Mouse (Mus musculus) lung, embryonic 14.5 days (tissue): ENCODE data around the gene Gm20696. TPM values are rescaled to one million over a fixed set of nuclear protein-coding genes. Genes with fewer than 3 reads are reported as not detected.

Source experiments
- ATAC-seq: fragments of 200-750 bp; cut with Nextera tagmentation; 2 replicates; pipeline ENCODE4 v1.8.0; 2017; ENCODE audit warnings: mild to moderate bottlenecking, moderate TSS enrichment, moderate library complexity; ENCODE audit not compliant: insufficient read depth
- DNase-seq: peaks from one replicate; pipeline ENCODE4 v3.0.0-alpha.2; 2015
- H3K27ac ChIP-seq: fragments of 300-500 bp; sonication (generic); 2 replicates; pipeline ENCODE4 v1.5.1; 2014; ENCODE audit warnings: low read depth, mild to moderate bottlenecking, moderate library complexity
- H3K27me3 ChIP-seq: fragments of 300-500 bp; sonication (generic); 2 replicates; pipeline ENCODE4 v1.6.1; 2014; ENCODE audit warnings: low read length, control low read depth; ENCODE audit not compliant: insufficient read depth
- H3K36me3 ChIP-seq: fragments of 300-500 bp; sonication (generic); 2 replicates; pipeline ENCODE4 v1.6.1; 2014; ENCODE audit warnings: control low read depth; ENCODE audit not compliant: insufficient read depth
- H3K4me1 ChIP-seq: fragments of 300-500 bp; sonication (generic); 2 replicates; pipeline ENCODE4 v1.6.1; 2014; ENCODE audit warnings: antibody characterized with exemption, control low read depth; ENCODE audit not compliant: insufficient read depth
- H3K4me2 ChIP-seq: fragments of 300-500 bp; sonication (generic); 2 replicates; pipeline ENCODE4 v1.6.1; 2014; ENCODE audit warnings: mild to moderate bottlenecking
- H3K4me3 ChIP-seq: fragments of 300-500 bp; sonication (generic); 2 replicates; pipeline ENCODE4 v1.5.1; 2014; ENCODE audit warnings: low read depth, low read length
- H3K9ac ChIP-seq: fragments of 300-500 bp; sonication (generic); 2 replicates; pipeline ENCODE4 v1.6.1; 2014
- H3K9me3 ChIP-seq: fragments of 300-500 bp; sonication (generic); 2 replicates; pipeline ENCODE4 v1.6.1; 2016; ENCODE audit warnings: low read depth, low read length, control low read depth
- CTCF ChIP-seq: IDR thresholded peaks from 2 replicates; pipeline ENCODE4 v1.5.1; 2016; ENCODE audit warnings: antibody characterized with exemption, low read depth
- WGBS: fragments of 180-500 bp; shearing (Covaris S2); extraction: QIAGEN DNeasy Blood & Tissue Kit; methylation state at CpG from one replicate; pipeline ENCODE4 v1.1.7; 2014; 5-methylcytosine and 5-hydroxymethylcytosine counted together
- polyA plus RNA-seq: library from polyadenylated mRNA; unstranded; fragments of >200 nt; fragmentation: Nextera tagmentation; extraction: Ambion mirVana; gene quantifications from 2 replicates; pipeline ENCODE4 v1.2.1, GENCODE M21; 2014

Gene Gm20696
- polyA plus RNA-seq, 1 experiment from 2014 or later: 7.3 TPM

DNA sequence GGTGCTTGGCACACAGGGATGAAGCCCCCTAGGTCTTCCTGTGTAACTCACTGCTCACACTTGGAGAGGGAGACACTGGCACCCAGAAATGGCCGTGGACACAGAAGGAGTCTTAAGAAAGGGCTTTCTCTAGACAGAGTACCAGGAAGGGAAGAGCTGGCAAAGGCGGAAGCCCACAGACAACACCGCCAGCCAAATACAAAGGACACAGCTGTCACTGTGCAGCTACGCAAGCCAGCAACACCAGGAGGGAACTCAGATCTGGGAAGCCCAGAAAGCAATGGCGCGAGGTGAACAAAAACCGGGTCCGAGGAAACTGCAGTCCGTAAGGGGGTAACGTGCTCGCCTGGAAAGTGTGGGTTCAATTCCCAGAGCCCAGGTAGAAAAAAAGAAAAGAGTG lies 11.5 kb upstream of the Gm20696 start:
- no peak overlapping the region for H3K4me2 ChIP-seq
- 79% methylated on average over 11 of the region's 11 CpGs for WGBS
- no peak for ATAC-seq

GRCm38 (mm10) chr6:99677325-99677724 lies 10.7 kb upstream of the Gm20696 start:
- no peak overlapping the region for H3K27ac ChIP-seq
- H3K9me3 ChIP-seq: no peaks in the 10 kb centered on the region
- no peak overlapping the region for H3K4me2 ChIP-seq
- H3K4me3 ChIP-seq: no peak overlapping the region
- no peaks in the 10 kb centered on the region for H3K36me3 ChIP-seq
- H3K9ac ChIP-seq: no peak overlapping the region
- TF ChIP-seq CTCF: no peak
- no peaks in the 10 kb centered on the region for H3K27me3 ChIP-seq
- H3K4me1 ChIP-seq: no peaks in the 10 kb centered on the region; the same call in 1 of the 2 replicates
- ATAC-seq (no peak), DNase-seq (no peak)
- WGBS: 69% methylated on average over 8 of the region's 8 CpGs

More for the DNA sequence above, 11.5 kb upstream of the Gm20696 start:
- no peaks in the 10 kb centered on the region for H3K27me3 ChIP-seq
- H3K4me3 ChIP-seq: no peak overlapping the region
- no peaks in the 10 kb centered on the region; the same call in 1 of the 2 replicates for H3K4me1 ChIP-seq
- no peaks in the 10 kb centered on the region for H3K36me3 ChIP-seq
- no peak overlapping the region for H3K9ac ChIP-seq
- no peak overlapping the region for H3K27ac ChIP-seq
- TF ChIP-seq CTCF: no peak
- DNase-seq: peak; percentile 23
- H3K9me3 ChIP-seq: no peaks in the 10 kb centered on the region

DNA sequence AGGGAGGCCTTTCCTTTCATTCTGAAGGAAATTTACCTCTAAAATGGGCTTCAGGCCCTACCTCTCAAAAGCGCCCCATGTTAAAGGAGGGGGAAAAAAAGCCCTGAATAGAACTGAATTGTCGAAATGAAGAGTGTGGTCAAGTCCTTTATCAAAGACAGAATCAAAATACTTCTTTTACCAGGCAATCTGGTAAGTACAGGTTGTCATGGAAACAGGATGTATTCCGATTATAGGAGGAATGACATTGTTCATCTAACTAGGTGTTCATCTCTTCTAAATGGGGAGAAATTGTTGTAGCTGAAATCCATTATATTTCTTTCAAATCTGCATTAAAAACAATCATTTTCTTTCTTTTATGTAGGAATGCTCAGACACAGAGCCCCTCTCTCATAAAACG lies 7.9 kb upstream of the Gm20696 start:
- no peaks in the 10 kb centered on the region for H3K36me3 ChIP-seq
- H3K27me3 ChIP-seq: no peaks in the 10 kb centered on the region
- no peaks in the 10 kb centered on the region for H3K9me3 ChIP-seq
- no peak overlapping the region for H3K27ac ChIP-seq
- ATAC-seq: no peak
- no peaks in the 10 kb centered on the region; the same call in 1 of the 2 replicates for H3K4me1 ChIP-seq
- DNase-seq: no peak
- no peak overlapping the region for H3K9ac ChIP-seq
- 76% methylated on average over 4 of the region's 4 CpGs for WGBS
- H3K4me3 ChIP-seq: no peak overlapping the region
- no peak overlapping the region for H3K4me2 ChIP-seq
- no peak for TF ChIP-seq CTCF

GRCm38 (mm10) chr6:99671768-99672167 lies 5.2 kb upstream of the Gm20696 start:
- Histone ChIP-seq H3K4me1 (no peaks in the 10 kb centered on the region), H3K4me3 (no peak overlapping the region), H3K36me3 (no peaks in the 10 kb centered on the region), H3K27me3 (no peaks in the 10 kb centered on the region), H3K9ac (no peak overlapping the region), H3K9me3 (no peaks in the 10 kb centered on the region), H3K4me2 (no peak overlapping the region), H3K27ac (no peak overlapping the region)
- DNase-seq (no peak), ATAC-seq (no peak)
- TF ChIP-seq CTCF: peak; percentile 31
- WGBS: 62% methylated on average over 3 of the region's 3 CpGs

DNA sequence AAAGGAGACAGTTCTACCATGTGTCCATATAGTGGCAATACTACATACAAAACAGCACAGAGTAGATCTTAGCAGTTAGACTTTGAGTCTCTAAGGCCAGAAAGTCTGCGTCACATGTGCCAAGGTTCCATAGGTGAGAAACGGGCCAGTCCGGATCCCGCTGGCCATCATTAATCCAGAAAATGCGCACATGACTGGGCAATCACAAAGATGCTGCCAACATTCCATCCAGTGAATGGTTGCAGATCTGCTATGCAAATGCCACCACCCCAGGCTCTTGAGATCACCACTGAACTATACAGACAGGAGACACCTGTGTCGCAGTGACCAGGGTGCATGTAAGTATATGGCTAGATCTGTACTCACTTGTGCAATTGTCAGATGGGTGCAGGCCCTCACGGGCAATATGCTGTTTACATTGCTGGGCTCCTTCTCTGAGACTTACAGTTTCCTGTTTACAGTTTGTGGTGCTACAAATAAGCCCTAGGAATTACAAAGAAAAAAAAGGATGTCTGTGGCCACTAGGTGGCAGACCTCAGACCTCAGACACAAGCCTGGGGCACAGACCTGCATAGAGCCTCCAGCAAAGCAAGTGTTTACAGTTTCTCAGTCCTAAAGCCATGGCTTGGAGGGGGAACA lies 4.0 kb upstream of the Gm20696 start:
- no peak overlapping the region for H3K27ac ChIP-seq
- peak; percentile 81 for TF ChIP-seq CTCF
- no peaks in the 10 kb centered on the region for H3K36me3 ChIP-seq
- no peaks in the 10 kb centered on the region for H3K9me3 ChIP-seq
- ATAC-seq (peak; percentile 52; the same call in 1 of the 2 replicates), DNase-seq (peak; percentile 88)
- H3K9ac ChIP-seq: no peak overlapping the region
- no peak overlapping the region for H3K4me2 ChIP-seq
- H3K4me3 ChIP-seq: no peak overlapping the region
- H3K27me3 ChIP-seq: no peaks in the 10 kb centered on the region
- 79% methylated on average over 7 of the region's 7 CpGs for WGBS
- H3K4me1 ChIP-seq: peaks cover 4% of the 10 kb centered on the region; the same call in 1 of the 2 replicates

DNA sequence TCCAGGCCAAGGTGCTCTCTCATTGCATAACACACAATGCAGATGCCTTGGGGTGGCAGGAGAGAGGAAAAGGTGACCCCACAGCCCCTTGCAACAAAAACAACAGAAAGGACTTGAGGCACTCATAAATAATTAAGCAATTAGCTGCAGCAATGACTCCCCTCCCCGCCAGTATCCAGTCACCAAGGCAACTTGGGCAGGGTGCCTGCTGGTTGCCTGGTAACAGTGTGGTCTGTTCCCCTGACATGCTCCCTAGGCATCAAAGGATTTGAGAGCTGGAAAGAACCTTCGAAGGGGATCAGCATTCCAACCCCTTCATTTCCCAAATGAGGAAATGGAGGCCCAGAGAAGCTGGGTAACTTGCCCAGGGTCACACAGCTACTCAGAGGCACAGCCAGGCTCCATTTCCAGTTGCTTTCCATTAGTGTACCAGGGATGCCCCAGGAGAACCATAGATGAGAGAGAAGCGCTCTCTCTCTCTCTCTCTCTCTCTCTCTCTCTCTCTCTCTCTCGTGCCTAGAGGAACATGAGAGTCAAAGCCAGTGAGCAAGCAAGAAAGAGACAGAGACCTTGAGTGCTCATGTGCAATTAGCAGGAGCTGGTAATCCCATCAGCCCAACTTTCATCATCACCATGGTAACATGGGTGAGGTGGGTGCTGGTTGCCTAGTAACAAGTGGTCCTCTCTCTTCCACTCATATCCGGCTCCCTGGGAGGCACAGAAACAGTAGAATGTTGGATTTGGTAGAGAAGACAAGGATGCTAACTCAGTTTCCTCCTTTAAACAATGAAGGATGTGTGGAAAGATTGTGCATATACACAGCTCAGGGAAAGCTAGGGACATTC lies 3.1 kb upstream of the Gm20696 start:
- Histone ChIP-seq H3K27me3 (no peaks in the 10 kb centered on the region), H3K9me3 (no peaks in the 10 kb centered on the region), H3K4me2 (no peak overlapping the region), H3K27ac (no peak overlapping the region), H3K36me3 (no peaks in the 10 kb centered on the region), H3K4me3 (no peak overlapping the region), H3K4me1 (peaks cover 4% of the 10 kb centered on the region; the same call in 1 of the 2 replicates), H3K9ac (no peak overlapping the region)
- WGBS: 44% methylated on average over 5 of the region's 5 CpGs
- DNase-seq (no peak), ATAC-seq (no peak)
- no peak for TF ChIP-seq CTCF

- peak overlapping the region; percentile 19; the same call in 1 of the 2 replicates for H3K27ac ChIP-seq
- H3K9me3 ChIP-seq: no peaks in the 10 kb centered on the region
- no peak for TF ChIP-seq CTCF
- no peaks in the 10 kb centered on the region for H3K27me3 ChIP-seq
- WGBS: 20% methylated on average over 8 of the region's 8 CpGs
- H3K36me3 ChIP-seq: no peaks in the 10 kb centered on the region
- peak; percentile 63 for DNase-seq
- H3K4me1 ChIP-seq: peaks cover 4% of the 10 kb centered on the region; the same call in 1 of the 2 replicates
- peak overlapping the region; percentile 80 for H3K4me3 ChIP-seq
- ATAC-seq: peak; percentile 12; the same call in 1 of the 2 replicates
- H3K4me2 ChIP-seq: peak overlapping the region; percentile 84
- peak overlapping the region; percentile 84 for H3K9ac ChIP-seq
Measured at GRCm38 (mm10) chr6:99667290-99667689, 693 bp upstream of the Gm20696 start.
